Mouse (Mus musculus): ENCODE data around the gene Ushbp1.

DNA sequence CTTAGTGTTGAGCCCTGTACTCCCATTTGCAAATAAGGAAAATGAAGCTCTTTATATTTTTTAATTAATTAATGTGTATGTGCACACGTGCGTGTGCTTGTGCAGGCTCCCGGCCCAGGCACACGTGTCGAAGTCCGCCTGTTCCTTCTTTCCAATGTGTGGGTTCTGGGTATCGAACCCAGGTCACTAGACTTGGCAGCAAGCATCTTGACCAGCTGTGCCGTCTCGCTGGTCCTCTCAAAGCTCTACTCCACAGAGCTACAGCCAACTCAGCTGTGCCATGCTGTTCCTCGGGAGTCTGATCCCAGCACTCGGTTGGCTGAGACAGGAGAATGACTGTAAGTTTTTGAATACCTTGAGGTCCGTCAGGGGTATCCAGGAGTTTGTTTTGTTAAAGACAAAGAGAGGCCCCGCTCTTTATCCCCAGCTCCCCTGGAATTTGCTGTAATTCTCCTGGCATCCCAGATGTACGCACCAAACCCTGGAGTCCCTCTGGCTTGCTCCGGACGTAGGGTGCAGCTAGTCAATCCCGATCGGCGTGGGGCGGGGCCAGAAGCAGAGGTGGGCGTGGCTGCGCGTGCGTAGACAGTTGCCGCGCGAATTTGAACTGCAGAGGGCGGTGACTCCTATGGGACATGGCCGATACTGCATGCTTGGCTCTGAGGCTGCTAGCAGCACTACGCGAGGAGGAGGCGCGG is 9.9 kb upstream of the Ushbp1 start, which contains the start of gene Ankle1:
- TF ChIP-seq CTCF (IDR thresholded peaks at IDR 0.05; ENCODE audit: low read depth, low read length) (no peak), POLR2A (IDR thresholded peaks at IDR 0.05; ENCODE audit: borderline replicate concordance, low read depth, low read length) (peak; percentile 78; the same call in 1 of the 2 replicates)

Data from bone marrow macrophage, adult 2 months (primary cell).